Mouse (Mus musculus) heart, embryonic 15.5 days (tissue): ENCODE data around the gene Majin. TPM values are rescaled to one million over a fixed set of nuclear protein-coding genes. Genes with fewer than 3 reads are reported as not detected.

Source experiments
- ATAC-seq: fragments of 200-750 bp; cut with Nextera tagmentation; replicated peaks from 2 replicates; pipeline ENCODE4 v1.8.0; 2017; ENCODE audit warnings: low read depth, moderate TSS enrichment; ENCODE audit not compliant: insufficient number of reproducible peaks, insufficient read depth, low FRiP score
- H3K27ac ChIP-seq: fragments of 300-500 bp; sonication (generic); 2 replicates; pipeline ENCODE4 v1.5.1; 2015; ENCODE audit warnings: mild to moderate bottlenecking, inconsistent platforms
- H3K27me3 ChIP-seq: fragments of 300-500 bp; sonication (generic); 2 replicates; pipeline ENCODE4 v1.6.1; 2015; ENCODE audit warnings: inconsistent platforms
- H3K36me3 ChIP-seq: fragments of 300-500 bp; sonication (generic); 2 replicates; pipeline ENCODE4 v1.6.1; 2015; ENCODE audit warnings: mild to moderate bottlenecking, inconsistent platforms
- H3K4me1 ChIP-seq: fragments of 300-500 bp; sonication (generic); replicated peaks from 2 replicates; pipeline ENCODE4 v1.6.1; 2015; ENCODE audit warnings: inconsistent platforms
- H3K4me2 ChIP-seq: fragments of 300-500 bp; sonication (generic); 2 replicates; pipeline ENCODE4 v1.6.1; 2015; ENCODE audit warnings: inconsistent platforms, mild to moderate bottlenecking, moderate library complexity
- H3K4me3 ChIP-seq: fragments of 300-500 bp; sonication (generic); 2 replicates; pipeline ENCODE4 v1.5.1; 2015; ENCODE audit warnings: mild to moderate bottlenecking, inconsistent platforms
- H3K9ac ChIP-seq: fragments of 300-500 bp; sonication (generic); 2 replicates; pipeline ENCODE4 v1.6.1; 2015; ENCODE audit warnings: mild to moderate bottlenecking, inconsistent platforms
- H3K9me3 ChIP-seq: fragments of 300-500 bp; sonication (generic); replicated peaks from 2 replicates; pipeline ENCODE4 v1.6.1; 2016; ENCODE audit warnings: inconsistent platforms
- WGBS: fragments of 180-500 bp; shearing (Covaris S2); methylation state at CpG from one replicate; pipeline ENCODE4 v1.1.7; 2015; ENCODE audit warnings: mixed read lengths; 5-methylcytosine and 5-hydroxymethylcytosine counted together
- polyA plus RNA-seq: library from polyadenylated mRNA; unstranded; fragments of >200 nt; fragmentation: Nextera tagmentation; extraction: Ambion mirVana; gene quantifications from 2 replicates; pipeline ENCODE4 v1.2.1, GENCODE M21; 2015

The Majin gene
- polyA plus RNA-seq, 1 experiment from 2014 or later: not detected

GRCm38 (mm10) chr19:6264200-6264599, 80.0 kb downstream of the Majin start:
- peaks cover 26% of the 10 kb centered on the region for H3K36me3 ChIP-seq
- no peak overlapping the region for H3K4me2 ChIP-seq
- WGBS: 72% methylated on average over 9 of the region's 9 CpGs
- no peak overlapping the region for H3K4me3 ChIP-seq
- H3K27me3 ChIP-seq: no peaks in the 10 kb centered on the region
- no peak overlapping the region for H3K27ac ChIP-seq
- no peaks in the 10 kb centered on the region for H3K9me3 ChIP-seq
- peaks cover 3% of the 10 kb centered on the region for H3K4me1 ChIP-seq
- no peak overlapping the region for H3K9ac ChIP-seq
- no peak for ATAC-seq

GRCm38 (mm10) chr19:6264945-6265344, 80.8 kb downstream of the Majin start:
- Histone ChIP-seq H3K9ac (no peak overlapping the region), H3K27ac (no peak overlapping the region), H3K36me3 (peaks cover 22% of the 10 kb centered on the region), H3K27me3 (no peaks in the 10 kb centered on the region), H3K4me2 (no peak overlapping the region), H3K4me1 (peaks cover 3% of the 10 kb centered on the region), H3K9me3 (no peaks in the 10 kb centered on the region), H3K4me3 (no peak overlapping the region)
- ATAC-seq: no peak
- 79% methylated on average over 8 of the region's 8 CpGs for WGBS

- Histone ChIP-seq H3K4me3 (no peak overlapping the region), H3K27ac (no peak overlapping the region), H3K27me3 (no peaks in the 10 kb centered on the region), H3K4me2 (no peak overlapping the region), H3K9ac (no peak overlapping the region), H3K36me3 (peaks cover 13% of the 10 kb centered on the region), H3K9me3 (no peaks in the 10 kb centered on the region), H3K4me1 (peaks cover 3% of the 10 kb centered on the region)
- ATAC-seq: no peak
- WGBS: 75% methylated on average over 6 of the region's 6 CpGs
These were observed 81.6 kb downstream of the Majin start for GRCm38 (mm10) chr19:6265727-6266182.

- peaks cover 5% of the 10 kb centered on the region for H3K4me1 ChIP-seq
These were observed 83.3 kb downstream of the Majin start for GRCm38 (mm10) chr19:6267306-6268169.

GRCm38 (mm10) chr19:6268170-6268528, 84.0 kb downstream of the Majin start:
- Histone ChIP-seq H3K27ac (no peak overlapping the region), H3K4me3 (no peak overlapping the region), H3K9ac (no peak overlapping the region), H3K36me3 (no peaks in the 10 kb centered on the region), H3K9me3 (no peaks in the 10 kb centered on the region), H3K4me2 (no peak overlapping the region), H3K27me3 (no peaks in the 10 kb centered on the region), H3K4me1 (peaks cover 10% of the 10 kb centered on the region)
- WGBS: 9% methylated on average over 8 of the region's 8 CpGs
- ATAC-seq: peak; percentile 54

More at GRCm38 (mm10) chr19:6267306-6268169, 83.3 kb downstream of the Majin start:
- ATAC-seq: no peak
- Histone ChIP-seq H3K27me3 (no peaks in the 10 kb centered on the region), H3K4me2 (no peak overlapping the region), H3K9ac (no peak overlapping the region), H3K36me3 (no peaks in the 10 kb centered on the region), H3K27ac (no peak overlapping the region), H3K9me3 (no peaks in the 10 kb centered on the region), H3K4me3 (no peak overlapping the region)
- 57% methylated on average over 11 of the region's 11 CpGs for WGBS

- no peaks in the 10 kb centered on the region for H3K36me3 ChIP-seq
- H3K9me3 ChIP-seq: no peaks in the 10 kb centered on the region
- no peaks in the 10 kb centered on the region for H3K27me3 ChIP-seq
- WGBS: 82% methylated on average over 7 of the region's 7 CpGs
- no peak overlapping the region for H3K4me2 ChIP-seq
- H3K4me1 ChIP-seq: peaks cover 10% of the 10 kb centered on the region
- no peak overlapping the region for H3K9ac ChIP-seq
- H3K4me3 ChIP-seq: no peak overlapping the region
- no peak for ATAC-seq
- H3K27ac ChIP-seq: no peak overlapping the region
These were observed 84.5 kb downstream of the Majin start for GRCm38 (mm10) chr19:6268670-6269132.

- 87% methylated on average over 8 of the region's 8 CpGs for WGBS
- H3K9ac ChIP-seq: no peak overlapping the region
- no peak overlapping the region for H3K4me3 ChIP-seq
- H3K27ac ChIP-seq: no peak overlapping the region
- H3K4me2 ChIP-seq: no peak overlapping the region
- no peak for ATAC-seq
- no peaks in the 10 kb centered on the region for H3K36me3 ChIP-seq
- H3K9me3 ChIP-seq: no peaks in the 10 kb centered on the region
- peaks cover 10% of the 10 kb centered on the region for H3K4me1 ChIP-seq
- H3K27me3 ChIP-seq: no peaks in the 10 kb centered on the region
These were observed 85.7 kb downstream of the Majin start for GRCm38 (mm10) chr19:6269798-6270475.

- 55% methylated on average over 9 of the region's 9 CpGs for WGBS
- H3K9me3 ChIP-seq: no peaks in the 10 kb centered on the region
- peaks cover 16% of the 10 kb centered on the region for H3K4me1 ChIP-seq
- H3K4me3 ChIP-seq: no peak overlapping the region
- ATAC-seq: no peak
- H3K4me2 ChIP-seq: no peak overlapping the region
- H3K27ac ChIP-seq: no peak overlapping the region
- H3K9ac ChIP-seq: no peak overlapping the region
- no peaks in the 10 kb centered on the region for H3K27me3 ChIP-seq
- no peaks in the 10 kb centered on the region for H3K36me3 ChIP-seq
These were observed 86.5 kb downstream of the Majin start for GRCm38 (mm10) chr19:6270661-6271060.

- H3K4me2 ChIP-seq: no peak overlapping the region
- 50% methylated on average over 8 of the region's 8 CpGs for WGBS
- no peak for ATAC-seq
- H3K27ac ChIP-seq: no peak overlapping the region
- H3K4me3 ChIP-seq: no peak overlapping the region
- peaks cover 21% of the 10 kb centered on the region for H3K4me1 ChIP-seq
- no peaks in the 10 kb centered on the region for H3K36me3 ChIP-seq
- H3K27me3 ChIP-seq: no peaks in the 10 kb centered on the region
- no peak overlapping the region for H3K9ac ChIP-seq
- H3K9me3 ChIP-seq: no peaks in the 10 kb centered on the region
These were observed 87.0 kb downstream of the Majin start for GRCm38 (mm10) chr19:6271206-6271605.

GRCm38 (mm10) chr19:6272053-6272452, 87.9 kb downstream of the Majin start:
- no peak for ATAC-seq
- 76% methylated on average over 7 of the region's 7 CpGs for WGBS

GRCm38 (mm10) chr19:6272738-6273137, 88.5 kb downstream of the Majin start:
- no peak for ATAC-seq
- H3K4me2 ChIP-seq: no peak overlapping the region
- no peak overlapping the region for H3K9ac ChIP-seq
- peak overlapping the region; percentile 50; the same call in 1 of the 2 replicates for H3K27ac ChIP-seq
- H3K27me3 ChIP-seq: no peaks in the 10 kb centered on the region
- H3K9me3 ChIP-seq: no peaks in the 10 kb centered on the region
- WGBS: 57% methylated on average over 4 of the region's 4 CpGs
- H3K4me3 ChIP-seq: no peak overlapping the region
- H3K36me3 ChIP-seq: no peaks in the 10 kb centered on the region
- H3K4me1 ChIP-seq: peaks cover 26% of the 10 kb centered on the region

More at GRCm38 (mm10) chr19:6272053-6272452, 87.9 kb downstream of the Majin start:
- Histone ChIP-seq H3K27ac (no peak overlapping the region), H3K9me3 (no peaks in the 10 kb centered on the region), H3K9ac (no peak overlapping the region), H3K27me3 (no peaks in the 10 kb centered on the region), H3K4me1 (peaks cover 23% of the 10 kb centered on the region), H3K36me3 (no peaks in the 10 kb centered on the region), H3K4me2 (no peak overlapping the region), H3K4me3 (no peak overlapping the region)
